Mouse (Mus musculus) neural tube, embryonic 14.5 days (tissue): ENCODE data around the gene Ccdc57. TPM values are rescaled to one million over a fixed set of nuclear protein-coding genes. Genes with fewer than 3 reads are reported as not detected.

Source experiments
- ATAC-seq: fragments of 200-750 bp; cut with Nextera tagmentation; 2 replicates; pipeline ENCODE4 v1.8.0; 2017; ENCODE audit warnings: low read depth, mild to moderate bottlenecking, moderate TSS enrichment, moderate library complexity
- H3K27ac ChIP-seq: fragments of 300-500 bp; sonication (generic); 2 replicates; pipeline ENCODE4 v1.5.1; 2014; ENCODE audit warnings: low read depth, mild to moderate bottlenecking, control low read depth, low read length, moderate library complexity, mixed read lengths
- H3K27me3 ChIP-seq: fragments of 300-500 bp; sonication (generic); 2 replicates; pipeline ENCODE4 v1.6.1; 2014; ENCODE audit warnings: low read length; ENCODE audit not compliant: control insufficient read depth, insufficient read depth
- H3K36me3 ChIP-seq: fragments of 300-500 bp; sonication (generic); 2 replicates; pipeline ENCODE4 v1.6.1; 2014; ENCODE audit warnings: low read length, mixed read lengths; ENCODE audit not compliant: control insufficient read depth, insufficient read depth
- H3K4me1 ChIP-seq: fragments of 300-500 bp; sonication (generic); 2 replicates; pipeline ENCODE4 v1.6.1; 2014; ENCODE audit warnings: low read length; ENCODE audit not compliant: control insufficient read depth, insufficient read depth
- H3K4me2 ChIP-seq: fragments of 300-500 bp; sonication (generic); 2 replicates; pipeline ENCODE4 v1.6.1; 2014; ENCODE audit warnings: mild to moderate bottlenecking, low read depth, low read length, control low read depth
- H3K4me3 ChIP-seq: fragments of 300-500 bp; sonication (generic); 2 replicates; pipeline ENCODE4 v1.5.1; 2014; ENCODE audit warnings: low read depth, low read length, control low read depth, mixed read lengths
- H3K9ac ChIP-seq: fragments of 300-500 bp; sonication (generic); replicated peaks from 2 replicates; pipeline ENCODE4 v1.6.1; 2014; ENCODE audit warnings: low read depth, mild to moderate bottlenecking, control low read depth, low read length, mixed read lengths
- H3K9me3 ChIP-seq: fragments of 300-500 bp; sonication (generic); 2 replicates; pipeline ENCODE4 v1.6.1; 2016; ENCODE audit warnings: low read length; ENCODE audit not compliant: control insufficient read depth
- WGBS: fragments of 180-500 bp; shearing (Covaris S2); extraction: QIAGEN DNeasy Blood & Tissue Kit; methylation state at CpG from one replicate; pipeline ENCODE4 v1.1.7; 2014; 5-methylcytosine and 5-hydroxymethylcytosine counted together
- polyA plus RNA-seq: library from polyadenylated mRNA; unstranded; fragments of >200 nt; fragmentation: Nextera tagmentation; extraction: Ambion mirVana; gene quantifications from 2 replicates; pipeline ENCODE4 v1.2.1, GENCODE M21; 2014

Gene Ccdc57
- polyA plus RNA-seq, 1 experiment from 2014 or later, result 6.7 TPM

- no peak for ATAC-seq
- 0 out of 2 replicates have a peak, but pooled peaks cover 3% of the 10 kb centered on the region for H3K4me1 ChIP-seq
- no peak overlapping the region for H3K4me3 ChIP-seq
- no peak overlapping the region for H3K9ac ChIP-seq
- H3K9me3 ChIP-seq, result no peaks in the 10 kb centered on the region
- H3K36me3 ChIP-seq, result no peaks in the 10 kb centered on the region
- no peaks in the 10 kb centered on the region for H3K27me3 ChIP-seq
- H3K4me2 ChIP-seq, result no peak overlapping the region
- 82% methylated on average over 3 of the region's 3 CpGs for WGBS
- H3K27ac ChIP-seq, result no peak overlapping the region
These were observed 100.8 kb downstream of the Ccdc57 start for GRCm38 (mm10) chr11:120831659-120832440.

GRCm38 (mm10) chr11:120830686-120831085 lies 102.0 kb downstream of the Ccdc57 start:
- ATAC-seq, result no peak
- H3K9ac ChIP-seq, result no peak overlapping the region
- 0 out of 2 replicates have a peak, but pooled peaks cover 3% of the 10 kb centered on the region for H3K4me1 ChIP-seq
- H3K27ac ChIP-seq, result no peak overlapping the region
- H3K27me3 ChIP-seq, result no peaks in the 10 kb centered on the region
- WGBS, result 89% methylated on average over 12 of the region's 12 CpGs
- H3K9me3 ChIP-seq, result no peaks in the 10 kb centered on the region
- H3K4me3 ChIP-seq, result no peak overlapping the region
- no peak overlapping the region for H3K4me2 ChIP-seq
- no peaks in the 10 kb centered on the region for H3K36me3 ChIP-seq

GRCm38 (mm10) chr11:120829757-120830532 lies 102.7 kb downstream of the Ccdc57 start:
- Histone ChIP-seq H3K4me3 (no peak overlapping the region), H3K4me2 (no peak overlapping the region), H3K36me3 (no peaks in the 10 kb centered on the region), H3K9me3 (no peaks in the 10 kb centered on the region), H3K27me3 (no peaks in the 10 kb centered on the region), H3K9ac (no peak overlapping the region), H3K4me1 (peaks cover 8% of the 10 kb centered on the region; the same call in 1 of the 2 replicates), H3K27ac (no peak overlapping the region)
- no peak for ATAC-seq
- WGBS, result 92% methylated on average over 10 of the region's 10 CpGs

- H3K27me3 ChIP-seq, result no peaks in the 10 kb centered on the region
- H3K9me3 ChIP-seq, result no peaks in the 10 kb centered on the region
- no peak overlapping the region for H3K9ac ChIP-seq
- peaks cover 6% of the 10 kb centered on the region; the same call in 1 of the 2 replicates for H3K4me1 ChIP-seq
- no peak overlapping the region for H3K4me2 ChIP-seq
- no peaks in the 10 kb centered on the region for H3K36me3 ChIP-seq
- ATAC-seq, result no peak
- WGBS, result 86% methylated on average over 4 of the region's 4 CpGs
- H3K27ac ChIP-seq, result no peak overlapping the region
- no peak overlapping the region for H3K4me3 ChIP-seq
These were observed 104.3 kb downstream of the Ccdc57 start for GRCm38 (mm10) chr11:120828416-120828815.

- no peaks in the 10 kb centered on the region for H3K9me3 ChIP-seq
- H3K36me3 ChIP-seq, result no peaks in the 10 kb centered on the region
- H3K27me3 ChIP-seq, result no peaks in the 10 kb centered on the region
- no peak overlapping the region for H3K4me3 ChIP-seq
- peaks cover 24% of the 10 kb centered on the region for H3K4me1 ChIP-seq
- H3K27ac ChIP-seq, result peak overlapping the region; percentile 99; the same call in 1 of the 2 replicates
- 76% methylated on average over 8 of the region's 8 CpGs for WGBS
- no peak for ATAC-seq
- H3K4me2 ChIP-seq, result no peak overlapping the region
- no peak overlapping the region for H3K9ac ChIP-seq
These were observed 106.4 kb downstream of the Ccdc57 start for GRCm38 (mm10) chr11:120826016-120826953.

GRCm38 (mm10) chr11:120825289-120825863 lies 107.3 kb downstream of the Ccdc57 start:
- Histone ChIP-seq H3K4me2 (peak overlapping the region; percentile 99), H3K9ac (peak overlapping the region; percentile 95), H3K27ac (peak overlapping the region; percentile 99), H3K9me3 (no peaks in the 10 kb centered on the region), H3K27me3 (no peaks in the 10 kb centered on the region), H3K4me3 (peak overlapping the region; percentile 84), H3K36me3 (peaks cover 3% of the 10 kb centered on the region), H3K4me1 (peaks cover 28% of the 10 kb centered on the region)
- ATAC-seq, result no peak
- WGBS, result 52% methylated on average over 4 of the region's 4 CpGs

- peak overlapping the region; percentile 99 for H3K27ac ChIP-seq
- no peaks in the 10 kb centered on the region for H3K9me3 ChIP-seq
- under 1% methylated on average over 21 of the region's 21 CpGs for WGBS
- peak overlapping the region; percentile 99 for H3K4me2 ChIP-seq
- H3K4me1 ChIP-seq, result peaks cover 28% of the 10 kb centered on the region
- peak; percentile 62 for ATAC-seq
- H3K9ac ChIP-seq, result peak overlapping the region; percentile 95
- no peaks in the 10 kb centered on the region for H3K27me3 ChIP-seq
- H3K36me3 ChIP-seq, result peaks cover 9% of the 10 kb centered on the region
- H3K4me3 ChIP-seq, result peak overlapping the region; percentile 84
These were observed 107.8 kb downstream of the Ccdc57 start for GRCm38 (mm10) chr11:120824787-120825288.
